Mouse (Mus musculus) limb, embryonic 14.5 days (tissue): ENCODE results near the gene Gm21976. TPM values are rescaled to one million over a fixed set of nuclear protein-coding genes. Genes with fewer than 3 reads are reported as not detected.

Source experiments
- ATAC-seq: fragments of 200-750 bp; cut with Nextera tagmentation; 2 replicates; pipeline ENCODE4 v1.8.0; 2017; ENCODE audit warnings: low read depth, moderate number of reproducible peaks, moderate TSS enrichment; ENCODE audit not compliant: low FRiP score
- DNase-seq: peaks from one replicate; pipeline ENCODE4 v3.0.0-alpha.2; 2015; ENCODE audit warnings: low spot score
- H3K27ac ChIP-seq: fragments of 300-500 bp; sonication (generic); replicated peaks from 2 replicates; pipeline ENCODE4 v1.5.1; 2014; ENCODE audit warnings: low read depth, mild to moderate bottlenecking, low read length, moderate library complexity, mixed read lengths
- H3K27me3 ChIP-seq: fragments of 300-500 bp; sonication (generic); 2 replicates; pipeline ENCODE4 v1.6.1; 2014; ENCODE audit warnings: low read length, mixed read lengths; ENCODE audit not compliant: control insufficient read depth, insufficient read depth
- H3K36me3 ChIP-seq: fragments of 300-500 bp; sonication (generic); 2 replicates; pipeline ENCODE4 v1.6.1; 2014; ENCODE audit warnings: mild to moderate bottlenecking, low read length, moderate library complexity, mixed read lengths; ENCODE audit not compliant: control insufficient read depth, insufficient read depth
- H3K4me1 ChIP-seq: fragments of 300-500 bp; sonication (generic); 2 replicates; pipeline ENCODE4 v1.6.1; 2014; ENCODE audit warnings: antibody characterized with exemption, low read length, mixed read lengths; ENCODE audit not compliant: control insufficient read depth, insufficient read depth
- H3K4me2 ChIP-seq: fragments of 300-500 bp; sonication (generic); replicated peaks from 2 replicates; pipeline ENCODE4 v1.6.1; 2014; ENCODE audit warnings: low read depth, mild to moderate bottlenecking, low read length, moderate library complexity; ENCODE audit not compliant: severe bottlenecking
- H3K4me3 ChIP-seq: fragments of 300-500 bp; sonication (generic); replicated peaks from 2 replicates; pipeline ENCODE4 v1.5.1; 2014; ENCODE audit warnings: low read length
- H3K9ac ChIP-seq: fragments of 300-500 bp; sonication (generic); 2 replicates; pipeline ENCODE4 v1.6.1; 2014; ENCODE audit warnings: mild to moderate bottlenecking, low read depth, low read length, moderate library complexity; ENCODE audit not compliant: severe bottlenecking
- H3K9me3 ChIP-seq: fragments of 300-500 bp; sonication (generic); 2 replicates; pipeline ENCODE4 v1.6.1; 2016; ENCODE audit warnings: low read length; ENCODE audit not compliant: control insufficient read depth
- POLR2A ChIP-seq: fragments of 200-500 bp; IDR thresholded peaks from 2 replicates; pipeline ENCODE4 v1.8.0; 2012; ENCODE audit warnings: inconsistent platforms, mild to moderate bottlenecking, moderate library complexity, borderline replicate concordance; ENCODE audit not compliant: insufficient read depth, insufficient read length; ENCODE audit errors: extremely low read depth
- WGBS: fragments of 180-500 bp; shearing (Covaris S2); extraction: QIAGEN DNeasy Blood & Tissue Kit; methylation state at CpG from one replicate; pipeline ENCODE4 v1.1.7; 2014; 5-methylcytosine and 5-hydroxymethylcytosine counted together
- polyA plus RNA-seq, 2 experiments: library from polyadenylated mRNA; depleted of rRNA in 1 of 2; stranded (reverse) in 1 of 2; unstranded in 1 of 2; fragments of >200 nt; fragmentation: Nextera tagmentation in 1 of 2; extraction: Ambion mirVana in 1 of 2; gene quantifications; 2 replicates each; pipeline versions ENCODE4 v1.2.1 to v1.2.3; 2012 to 2014

The Gm21976 gene
- polyA plus RNA-seq, 2 experiments: not detected

DNA sequence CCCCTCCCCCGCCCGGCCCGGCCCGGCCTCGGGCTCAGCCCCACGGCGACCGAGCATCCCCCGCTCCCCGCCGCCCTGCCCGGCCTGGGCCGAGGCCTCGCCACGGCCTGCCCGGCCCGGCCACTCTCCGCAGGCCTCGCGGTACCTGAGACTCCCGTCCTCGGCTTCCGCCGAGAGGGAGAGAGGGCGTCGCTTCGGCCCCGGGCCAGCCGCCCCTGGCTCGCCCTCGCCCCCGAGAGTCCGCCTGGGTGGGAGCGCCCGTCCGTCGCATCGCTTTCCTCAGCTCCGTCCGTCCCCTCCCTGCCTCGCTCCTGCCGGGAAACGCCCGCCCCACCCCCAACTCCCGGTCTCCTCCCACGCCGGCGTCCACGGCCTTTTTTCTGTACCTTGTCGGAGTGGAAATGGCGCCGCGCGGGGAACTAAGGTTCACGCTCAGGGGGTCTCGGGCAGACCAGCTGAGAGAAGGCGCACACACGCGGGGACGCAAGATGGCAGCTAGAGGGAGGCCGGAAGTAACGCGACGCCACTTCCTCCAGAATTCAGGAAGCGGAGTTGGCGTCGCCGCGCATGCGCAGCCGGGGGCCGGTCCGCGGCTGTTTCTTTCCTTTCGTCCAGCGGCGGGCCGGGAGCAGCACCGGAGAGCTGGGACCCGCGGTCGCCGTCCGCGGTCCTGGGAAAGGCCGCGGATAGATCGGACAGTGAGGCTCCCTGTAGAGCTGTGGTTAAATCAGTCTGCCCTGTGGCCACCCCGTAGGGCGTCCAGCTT, 37.0 kb downstream of the Gm21976 start, which contains the start of gene Btf3:
TSS of gene Btf3 (minus strand) at position 527 of the 766 bp plus-strand sequence.
- Histone ChIP-seq H3K27me3 (no peaks in the 10 kb centered on the region), H3K36me3 (peaks cover 28% of the 10 kb centered on the region), H3K4me3 (peak within 1 kb of the TSS; percentile 99), H3K27ac (peak within 1 kb of the TSS; percentile 95), H3K4me1 (peaks cover 11% of the 10 kb centered on the region), H3K9me3 (no peaks in the 10 kb centered on the region), H3K9ac (peak within 1 kb of the TSS; percentile 98), H3K4me2 (peak within 1 kb of the TSS; percentile 79)
- WGBS: under 1% methylated on average over 78 of the region's 90 CpGs
- DNase-seq (peak; percentile 96), ATAC-seq (peak; percentile 92)
- TF ChIP-seq POLR2A: no peak

DNA sequence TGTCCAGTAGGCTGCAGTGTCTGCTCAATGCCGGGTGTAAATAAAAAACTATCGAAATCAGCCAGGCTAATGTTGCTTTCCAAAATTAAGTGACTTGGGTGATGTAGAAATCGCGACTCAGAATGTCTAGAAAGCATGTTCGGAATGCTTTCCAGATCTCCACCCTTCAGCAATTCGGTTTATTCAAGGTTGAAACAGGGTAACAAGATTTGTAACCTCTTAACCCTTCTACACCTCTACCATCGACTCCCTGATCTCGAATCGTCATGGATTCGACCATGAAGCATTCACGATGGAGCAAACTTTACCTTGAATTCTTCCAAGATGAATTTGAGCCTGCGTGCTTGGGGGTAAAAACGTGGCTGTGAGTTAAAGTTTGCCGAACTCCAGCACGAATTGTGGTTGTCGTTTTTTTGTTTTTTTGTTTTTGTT, 37.6 kb downstream of the Gm21976 start:
- ATAC-seq (no peak), DNase-seq (no peak)
- Histone ChIP-seq H3K9me3 (no peaks in the 10 kb centered on the region), H3K27ac (peak overlapping the region; percentile 80), H3K27me3 (no peaks in the 10 kb centered on the region), H3K4me3 (peak overlapping the region; percentile 99), H3K4me1 (peaks cover 11% of the 10 kb centered on the region), H3K4me2 (peak overlapping the region; percentile 75), H3K36me3 (peaks cover 22% of the 10 kb centered on the region), H3K9ac (peak overlapping the region; percentile 98)
- WGBS: 3% methylated on average over 16 of the region's 16 CpGs
- no peak for TF ChIP-seq POLR2A

DNA sequence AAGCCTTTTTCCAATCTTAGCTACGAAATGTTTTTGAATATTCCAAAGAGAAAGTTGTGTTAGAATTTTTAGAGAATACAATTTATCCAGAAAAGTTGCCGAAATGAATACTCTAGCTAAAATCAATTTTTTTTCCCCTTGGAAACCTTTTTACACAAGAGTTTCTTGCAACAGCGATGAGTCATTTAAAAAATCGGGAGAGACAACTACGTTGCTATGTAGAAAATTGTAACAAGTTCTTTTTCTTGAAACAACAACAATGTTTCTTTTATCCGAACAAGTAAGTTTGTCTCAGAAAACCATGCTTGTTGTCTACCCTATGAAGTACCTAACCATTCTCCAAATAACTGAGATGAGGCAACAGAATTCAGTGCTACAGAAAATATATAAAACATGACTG, 38.2 kb downstream of the Gm21976 start:
- TF ChIP-seq POLR2A: no peak
- H3K9ac ChIP-seq: no peak overlapping the region
- 0 out of 2 replicates have a peak overlapping the region, but pooled peaks have one; percentile 99 for H3K4me3 ChIP-seq
- no peaks in the 10 kb centered on the region for H3K9me3 ChIP-seq
- H3K4me2 ChIP-seq: peak overlapping the region; percentile 75; the same call in 1 of the 2 replicates
- H3K27me3 ChIP-seq: no peaks in the 10 kb centered on the region
- 87% methylated on average over 6 of the region's 6 CpGs for WGBS
- ATAC-seq: no peak
- H3K27ac ChIP-seq: no peak overlapping the region
- H3K4me1 ChIP-seq: peaks cover 11% of the 10 kb centered on the region
- no peak for DNase-seq
- H3K36me3 ChIP-seq: peaks cover 17% of the 10 kb centered on the region; the same call in 1 of the 2 replicates

DNA sequence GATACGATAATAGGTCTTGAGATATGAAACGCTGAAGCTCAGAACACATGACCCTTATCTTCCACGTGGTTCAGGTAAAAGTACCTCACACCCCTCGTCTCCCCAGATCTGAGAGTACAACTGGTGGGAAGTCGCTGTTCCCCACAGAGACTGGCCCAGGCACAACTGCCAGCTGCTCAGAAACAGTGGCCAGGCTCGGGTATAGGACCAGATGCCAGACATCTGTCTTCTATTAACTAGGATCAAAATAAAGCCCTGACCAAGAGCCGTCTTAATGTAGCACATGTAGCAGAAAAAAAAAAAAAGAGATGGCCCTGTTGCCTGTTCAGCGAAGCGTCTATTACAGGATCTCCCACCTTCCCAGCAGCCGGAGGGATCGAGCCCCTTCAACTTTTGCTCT, 45.3 kb downstream of the Gm21976 start:
- DNase-seq (peak; percentile 23), ATAC-seq (no peak)
- Histone ChIP-seq H3K4me2 (no peak overlapping the region), H3K27ac (no peak overlapping the region), H3K9me3 (no peaks in the 10 kb centered on the region), H3K27me3 (no peaks in the 10 kb centered on the region), H3K36me3 (no peaks in the 10 kb centered on the region), H3K4me3 (no peak overlapping the region), H3K9ac (no peak overlapping the region), H3K4me1 (no peaks in the 10 kb centered on the region)
- TF ChIP-seq POLR2A: no peak
- 35% methylated on average over 11 of the region's 11 CpGs for WGBS

DNA sequence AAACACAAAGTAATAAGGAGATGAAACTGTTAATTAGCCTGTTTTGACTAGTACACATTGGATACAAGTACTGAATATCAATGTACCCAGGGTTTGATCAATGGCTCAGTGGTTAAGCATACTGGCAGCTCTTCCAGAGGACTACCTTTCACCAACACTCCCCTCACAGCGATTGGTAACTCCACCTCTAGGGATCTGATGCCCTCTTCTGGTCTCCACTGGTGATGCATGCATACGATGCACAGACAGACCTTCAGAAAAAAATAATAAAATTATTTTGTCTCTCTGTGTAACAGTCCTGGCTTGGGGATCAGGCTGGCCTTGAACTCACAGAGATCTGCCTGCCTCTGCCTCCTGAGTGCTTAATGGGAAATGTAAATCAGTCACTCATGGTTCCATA, 52.4 kb downstream of the Gm21976 start:
- 43% methylated on average over 2 of the region's 2 CpGs for WGBS
- no peak overlapping the region for H3K4me3 ChIP-seq
- no peaks in the 10 kb centered on the region for H3K36me3 ChIP-seq
- peaks cover 5% of the 10 kb centered on the region; the same call in 1 of the 2 replicates for H3K4me1 ChIP-seq
- H3K27me3 ChIP-seq: no peaks in the 10 kb centered on the region; the same call in 1 of the 2 replicates
- DNase-seq (no peak), ATAC-seq (no peak)
- H3K27ac ChIP-seq: no peak overlapping the region
- no peaks in the 10 kb centered on the region for H3K9me3 ChIP-seq
- no peak for TF ChIP-seq POLR2A
- no peak overlapping the region for H3K9ac ChIP-seq
- H3K4me2 ChIP-seq: no peak overlapping the region
